Mouse (Mus musculus) midbrain, embryonic 12.5 days (tissue): Measurements from ENCODE around the gene Rpap3. TPM values are rescaled to one million over a fixed set of nuclear protein-coding genes. Genes with fewer than 3 reads are reported as not detected.

Experiments
- ATAC-seq: fragments of 200-750 bp; cut with Nextera tagmentation; 2 replicates; pipeline ENCODE4 v1.8.0; 2017; ENCODE audit warnings: low read depth, moderate TSS enrichment, moderate library complexity; ENCODE audit not compliant: low FRiP score
- H3K27ac ChIP-seq: fragments of 300-500 bp; sonication (generic); replicated peaks from 2 replicates; pipeline ENCODE4 v1.5.1; 2016; ENCODE audit warnings: mild to moderate bottlenecking
- H3K27me3 ChIP-seq: fragments of 300-500 bp; sonication (generic); 2 replicates; pipeline ENCODE4 v1.6.1; 2016; ENCODE audit warnings: mild to moderate bottlenecking
- H3K36me3 ChIP-seq: fragments of 300-500 bp; sonication (generic); 2 replicates; pipeline ENCODE4 v1.6.1; 2016
- H3K4me1 ChIP-seq: fragments of 300-500 bp; sonication (generic); 2 replicates; pipeline ENCODE4 v1.6.1; 2016
- H3K4me2 ChIP-seq: fragments of 300-500 bp; sonication (generic); replicated peaks from 2 replicates; pipeline ENCODE4 v1.6.1; 2016; ENCODE audit warnings: mild to moderate bottlenecking, moderate library complexity
- H3K4me3 ChIP-seq: fragments of 300-500 bp; sonication (generic); 2 replicates; pipeline ENCODE4 v1.5.1; 2016; ENCODE audit warnings: mild to moderate bottlenecking
- H3K9ac ChIP-seq: fragments of 300-500 bp; sonication (generic); replicated peaks from 2 replicates; pipeline ENCODE4 v1.6.1; 2016; ENCODE audit warnings: mild to moderate bottlenecking, moderate library complexity
- H3K9me3 ChIP-seq: fragments of 300-500 bp; sonication (generic); 2 replicates; pipeline ENCODE4 v1.6.1; 2016; ENCODE audit warnings: mild to moderate bottlenecking
- WGBS: fragments of 180-500 bp; shearing (Covaris S2); methylation state at CpG from one replicate; pipeline ENCODE4 v1.1.7; 2016; 5-methylcytosine and 5-hydroxymethylcytosine counted together
- polyA plus RNA-seq: library from polyadenylated mRNA; unstranded; fragments of >200 nt; fragmentation: Nextera tagmentation; extraction: Ambion mirVana; gene quantifications from 2 replicates; pipeline ENCODE4 v1.2.1, GENCODE M21; 2016

The Rpap3 gene
- polyA plus RNA-seq, 1 experiment from 2014 or later, result 40.9 TPM

- H3K9me3 ChIP-seq, result no peaks in the 10 kb centered on the region
- H3K4me3 ChIP-seq, result no peak overlapping the region
- peaks cover 27% of the 10 kb centered on the region for H3K4me1 ChIP-seq
- no peak overlapping the region for H3K4me2 ChIP-seq
- H3K36me3 ChIP-seq, result no peaks in the 10 kb centered on the region
- 92% methylated on average over 10 of the region's 10 CpGs for WGBS
- ATAC-seq, result no peak
- H3K27me3 ChIP-seq, result peaks cover 15% of the 10 kb centered on the region
- no peak overlapping the region for H3K27ac ChIP-seq
- H3K9ac ChIP-seq, result no peak overlapping the region
Measured at GRCm38 (mm10) chr15:97746278-97746677, 40.7 kb upstream of the Rpap3 start.

DNA sequence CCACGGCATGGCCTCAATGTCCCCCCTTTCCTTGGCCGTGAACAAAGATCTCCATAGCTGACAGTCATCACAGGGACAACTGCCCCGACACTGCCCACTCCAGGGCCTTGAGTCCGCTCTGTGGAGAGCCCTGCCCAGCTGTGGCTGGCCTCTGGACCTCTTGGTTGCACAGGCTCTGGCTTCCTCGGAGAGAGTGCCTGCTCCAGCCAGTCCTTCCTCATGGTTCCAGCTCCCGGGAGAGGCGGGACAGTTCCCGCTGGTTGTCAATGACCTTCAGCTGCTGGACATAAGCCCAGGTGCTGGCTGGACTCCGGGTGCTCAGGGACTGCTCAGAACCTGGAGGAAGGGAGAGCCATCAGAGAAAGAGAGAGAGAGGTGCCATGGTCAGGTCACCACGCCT is 39.7 kb upstream of the Rpap3 start:
- Histone ChIP-seq H3K9ac (no peak overlapping the region), H3K4me2 (no peak overlapping the region), H3K9me3 (no peaks in the 10 kb centered on the region), H3K27me3 (peaks cover 15% of the 10 kb centered on the region), H3K27ac (no peak overlapping the region; the same call in 1 of the 2 replicates), H3K4me3 (no peak overlapping the region), H3K4me1 (peaks cover 20% of the 10 kb centered on the region), H3K36me3 (no peaks in the 10 kb centered on the region)
- ATAC-seq, result no peak
- WGBS, result 78% methylated on average over 10 of the region's 10 CpGs

DNA sequence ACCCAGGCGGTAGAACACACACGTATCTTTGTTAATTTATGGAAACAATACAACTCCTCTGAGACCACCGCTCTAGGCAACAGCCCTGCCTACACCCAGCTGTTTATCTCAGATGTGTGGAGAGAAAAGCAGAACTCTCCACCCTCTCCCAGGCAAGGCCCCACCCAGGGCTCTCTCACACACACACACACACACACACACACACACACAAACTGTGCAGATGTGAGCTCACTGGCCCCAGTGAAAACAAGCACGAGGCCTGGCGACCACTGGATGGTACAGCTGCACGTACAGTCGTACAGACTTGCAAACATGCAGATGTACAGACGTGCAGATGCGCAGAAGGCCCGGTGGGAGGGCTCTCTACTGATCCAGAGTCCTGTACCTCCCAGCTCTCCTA is 39.3 kb upstream of the Rpap3 start:
- Histone ChIP-seq H3K4me1 (peaks cover 16% of the 10 kb centered on the region; the same call in 1 of the 2 replicates), H3K27me3 (peaks cover 13% of the 10 kb centered on the region), H3K36me3 (no peaks in the 10 kb centered on the region), H3K9ac (no peak overlapping the region), H3K4me3 (no peak overlapping the region), H3K27ac (no peak overlapping the region; the same call in 1 of the 2 replicates), H3K4me2 (no peak overlapping the region), H3K9me3 (no peaks in the 10 kb centered on the region)
- 74% methylated on average over 10 of the region's 10 CpGs for whole genome bisulfite sequencing
- ATAC-seq, result no peak

- H3K9ac ChIP-seq, result no peak overlapping the region
- 72% methylated on average over 12 of the region's 12 CpGs for WGBS
- H3K4me3 ChIP-seq, result no peak overlapping the region
- H3K4me2 ChIP-seq, result no peak overlapping the region
- H3K9me3 ChIP-seq, result no peaks in the 10 kb centered on the region
- ATAC-seq, result no peak
- H3K36me3 ChIP-seq, result no peaks in the 10 kb centered on the region
- peaks cover 5% of the 10 kb centered on the region for H3K27me3 ChIP-seq
- peaks cover 16% of the 10 kb centered on the region; the same call in 1 of the 2 replicates for H3K4me1 ChIP-seq
- H3K27ac ChIP-seq, result no peak overlapping the region
Measured at GRCm38 (mm10) chr15:97743961-97744525, 38.4 kb upstream of the Rpap3 start.

GRCm38 (mm10) chr15:97743210-97743609 is 37.6 kb upstream of the Rpap3 start:
- Histone ChIP-seq H3K36me3 (no peaks in the 10 kb centered on the region), H3K27ac (no peak overlapping the region), H3K27me3 (peaks cover 5% of the 10 kb centered on the region), H3K4me3 (no peak overlapping the region), H3K4me1 (peaks cover 11% of the 10 kb centered on the region; the same call in 1 of the 2 replicates), H3K4me2 (no peak overlapping the region), H3K9me3 (no peaks in the 10 kb centered on the region), H3K9ac (no peak overlapping the region)
- no peak for ATAC-seq
- WGBS, result 87% methylated on average over 5 of the region's 5 CpGs

GRCm38 (mm10) chr15:97742600-97742999 is 37.0 kb upstream of the Rpap3 start:
- ATAC-seq, result no peak
- peaks cover 5% of the 10 kb centered on the region for H3K27me3 ChIP-seq
- H3K4me2 ChIP-seq, result no peak overlapping the region
- H3K9ac ChIP-seq, result no peak overlapping the region
- no peak overlapping the region for H3K4me3 ChIP-seq
- H3K4me1 ChIP-seq, result peaks cover 8% of the 10 kb centered on the region; the same call in 1 of the 2 replicates
- H3K27ac ChIP-seq, result no peak overlapping the region
- 54% methylated on average over 4 of the region's 4 CpGs for WGBS
- no peaks in the 10 kb centered on the region for H3K36me3 ChIP-seq
- H3K9me3 ChIP-seq, result no peaks in the 10 kb centered on the region

- Histone ChIP-seq H3K9ac (no peak overlapping the region), H3K27ac (no peak overlapping the region)
Measured at GRCm38 (mm10) chr15:97742074-97742473, 36.4 kb upstream of the Rpap3 start.

GRCm38 (mm10) chr15:97741662-97742061 is 36.0 kb upstream of the Rpap3 start:
- H3K27me3 ChIP-seq, result no peaks in the 10 kb centered on the region; the same call in 1 of the 2 replicates
- H3K9me3 ChIP-seq, result no peaks in the 10 kb centered on the region
- H3K4me2 ChIP-seq, result no peak overlapping the region
- ATAC-seq, result no peak
- H3K4me3 ChIP-seq, result no peak overlapping the region
- H3K4me1 ChIP-seq, result peaks cover 8% of the 10 kb centered on the region; the same call in 1 of the 2 replicates
- no peaks in the 10 kb centered on the region for H3K36me3 ChIP-seq
- H3K27ac ChIP-seq, result no peak overlapping the region
- H3K9ac ChIP-seq, result no peak overlapping the region
- WGBS, result 84% methylated on average over 12 of the region's 12 CpGs

More at GRCm38 (mm10) chr15:97742074-97742473, 36.4 kb upstream of the Rpap3 start:
- H3K4me1 ChIP-seq, result peaks cover 8% of the 10 kb centered on the region; the same call in 1 of the 2 replicates
- peaks cover 3% of the 10 kb centered on the region for H3K27me3 ChIP-seq
- H3K4me3 ChIP-seq, result no peak overlapping the region
- WGBS, result 56% methylated on average over 7 of the region's 7 CpGs
- no peaks in the 10 kb centered on the region for H3K36me3 ChIP-seq
- H3K9me3 ChIP-seq, result no peaks in the 10 kb centered on the region
- no peak for ATAC-seq
- no peak overlapping the region for H3K4me2 ChIP-seq

- H3K36me3 ChIP-seq, result no peaks in the 10 kb centered on the region
- 90% methylated on average over 9 of the region's 9 CpGs for whole genome bisulfite sequencing
- H3K27ac ChIP-seq, result no peak overlapping the region
- H3K4me2 ChIP-seq, result no peak overlapping the region
- ATAC-seq, result no peak
- H3K4me3 ChIP-seq, result no peak overlapping the region
- H3K4me1 ChIP-seq, result peaks cover 5% of the 10 kb centered on the region; the same call in 1 of the 2 replicates
- H3K9ac ChIP-seq, result no peak overlapping the region
- no peaks in the 10 kb centered on the region; the same call in 1 of the 2 replicates for H3K27me3 ChIP-seq
- H3K9me3 ChIP-seq, result no peaks in the 10 kb centered on the region
Measured at GRCm38 (mm10) chr15:97740283-97740732, 34.7 kb upstream of the Rpap3 start.

GRCm38 (mm10) chr15:97738923-97739322 is 33.3 kb upstream of the Rpap3 start:
- ATAC-seq, result no peak
- H3K27me3 ChIP-seq, result no peaks in the 10 kb centered on the region; the same call in 1 of the 2 replicates
- H3K9ac ChIP-seq, result no peak overlapping the region
- H3K36me3 ChIP-seq, result no peaks in the 10 kb centered on the region
- H3K4me1 ChIP-seq, result peaks cover 4% of the 10 kb centered on the region; the same call in 1 of the 2 replicates
- WGBS, result 90% methylated on average over 7 of the region's 7 CpGs
- no peak overlapping the region for H3K4me3 ChIP-seq
- no peak overlapping the region for H3K27ac ChIP-seq
- H3K9me3 ChIP-seq, result no peaks in the 10 kb centered on the region
- H3K4me2 ChIP-seq, result no peak overlapping the region

GRCm38 (mm10) chr15:97731988-97732387 is 26.4 kb upstream of the Rpap3 start:
- H3K9ac ChIP-seq, result no peak overlapping the region
- no peak for ATAC-seq
- no peak overlapping the region for H3K4me2 ChIP-seq
- 92% methylated on average over 11 of the region's 11 CpGs for WGBS
- H3K4me1 ChIP-seq, result no peaks in the 10 kb centered on the region
- no peak overlapping the region for H3K27ac ChIP-seq
- no peaks in the 10 kb centered on the region for H3K27me3 ChIP-seq
- peaks cover 2% of the 10 kb centered on the region; the same call in 1 of the 2 replicates for H3K9me3 ChIP-seq
- no peak overlapping the region for H3K4me3 ChIP-seq
- H3K36me3 ChIP-seq, result no peaks in the 10 kb centered on the region

DNA sequence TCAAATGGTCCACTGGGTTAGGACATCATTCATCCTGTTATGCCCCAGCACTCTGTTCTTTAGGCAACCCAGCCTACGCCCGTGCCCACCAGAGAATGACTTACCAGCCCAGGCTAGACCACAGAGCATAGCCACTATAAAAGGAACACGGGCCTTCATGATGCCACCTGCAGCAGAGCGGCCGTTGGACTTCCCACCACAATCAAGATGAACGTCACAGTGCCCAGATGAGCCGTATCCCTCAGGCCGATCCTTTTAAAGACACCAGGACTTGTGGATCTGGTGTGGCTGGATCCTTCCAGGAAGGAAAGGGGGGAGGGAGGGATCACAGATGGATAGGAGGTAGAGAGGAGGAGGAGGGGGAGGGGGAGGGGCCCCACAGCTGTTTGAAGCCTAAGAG is 25.5 kb upstream of the Rpap3 start, which contains the start of gene Endou:
Gene Endou, minus strand, starts transcription at position 229 of the 400 bp plus-strand sequence.
- Histone ChIP-seq H3K4me1 (no peaks in the 10 kb centered on the region), H3K4me3 (no peak within 1 kb of the TSS), H3K36me3 (no peaks in the 10 kb centered on the region), H3K27ac (no peak within 1 kb of the TSS), H3K27me3 (no peaks in the 10 kb centered on the region), H3K4me2 (no peak within 1 kb of the TSS), H3K9ac (no peak within 1 kb of the TSS), H3K9me3 (peaks cover 2% of the 10 kb centered on the region; the same call in 1 of the 2 replicates)
- WGBS, result 91% methylated on average over 8 of the region's 8 CpGs
- ATAC-seq, result no peak
